Mouse (Mus musculus) bone marrow, adult 2 months (tissue): ENCODE data around the gene Reps2.

ENCODE experiments used
- CTCF ChIP-seq: fragments of 200-500 bp; IDR thresholded peaks from 2 replicates; pipeline ENCODE4 v1.5.1; 2011; ENCODE audit warnings: low read length, control low read depth; ENCODE audit not compliant: control insufficient read depth, insufficient read depth
- POLR2A ChIP-seq: fragments of 200-500 bp; IDR thresholded peaks from 2 replicates; pipeline ENCODE4 v1.6.1; 2011; ENCODE audit warnings: low read depth, mild to moderate bottlenecking, control low read depth, low read length, borderline replicate concordance; ENCODE audit not compliant: control insufficient read depth

DNA sequence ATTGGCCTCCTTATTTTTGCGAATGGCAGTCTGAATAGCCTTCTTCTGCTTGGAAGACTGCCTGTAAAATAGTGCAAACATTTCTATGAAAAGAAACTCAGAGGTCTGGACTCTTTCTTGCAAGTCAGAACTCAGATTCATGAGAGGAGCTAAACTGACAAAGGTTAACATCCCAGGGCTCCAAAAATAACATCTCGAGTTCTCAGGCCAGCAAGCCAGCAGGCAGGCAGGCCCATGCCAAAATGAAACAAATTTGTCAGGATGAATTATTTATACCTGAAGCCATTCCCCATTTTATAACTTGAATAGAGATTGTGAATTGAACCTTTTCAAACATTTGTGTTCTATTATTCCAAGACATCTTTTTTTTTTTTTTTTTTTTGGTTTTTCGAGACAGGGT, 215.8 kb downstream of the Reps2 start:
- TF ChIP-seq CTCF = no peak
- no peak for TF ChIP-seq POLR2A
